Mouse (Mus musculus): ENCODE results near the gene Kdm5b. TPM values are rescaled to one million over a fixed set of nuclear protein-coding genes. Genes with fewer than 3 reads are reported as not detected.

The Kdm5b gene
- polyA plus RNA-seq, 1 experiment from 2014 or later = 99.5 TPM

DNA sequence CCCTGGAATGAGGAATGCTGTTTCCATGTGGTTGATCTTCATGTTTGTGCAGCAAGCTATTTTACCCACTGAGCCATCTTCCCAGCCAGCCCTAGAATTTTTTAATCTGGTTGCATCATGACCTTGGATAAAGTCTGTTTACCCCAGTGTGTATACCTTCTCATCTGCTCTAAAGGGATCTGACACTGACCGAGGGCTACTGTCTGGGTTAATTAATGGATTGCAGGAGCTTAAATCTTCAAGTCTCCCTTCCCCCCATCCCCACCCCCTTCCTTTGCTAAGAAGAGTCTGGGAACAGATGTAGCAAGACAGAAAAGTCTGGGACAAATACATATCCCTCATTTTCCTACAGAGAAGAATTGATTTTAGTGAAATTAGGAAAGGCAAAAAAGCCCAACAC, 7.5 kb downstream of the Kdm5b start:
- no peak for ATAC-seq (ENCODE audit: insufficient number of reproducible peaks, insufficient read depth, low FRiP score, low TSS enrichment)
- Histone ChIP-seq H3K9me3 (no peaks in the 10 kb centered on the region), H3K9ac (no peak overlapping the region), H3K27ac (no peak overlapping the region), H3K4me2 (replicated peaks) (no peak overlapping the region), H3K27me3 (no peaks in the 10 kb centered on the region), H3K4me1 (peaks cover 12% of the 10 kb centered on the region), H3K36me3 (0 out of 2 replicates have a peak, but pooled peaks cover 1% of the 10 kb centered on the region), H3K4me3 (no peak overlapping the region)
- 34% methylated on average over 1 of the region's 1 CpGs for WGBS

DNA sequence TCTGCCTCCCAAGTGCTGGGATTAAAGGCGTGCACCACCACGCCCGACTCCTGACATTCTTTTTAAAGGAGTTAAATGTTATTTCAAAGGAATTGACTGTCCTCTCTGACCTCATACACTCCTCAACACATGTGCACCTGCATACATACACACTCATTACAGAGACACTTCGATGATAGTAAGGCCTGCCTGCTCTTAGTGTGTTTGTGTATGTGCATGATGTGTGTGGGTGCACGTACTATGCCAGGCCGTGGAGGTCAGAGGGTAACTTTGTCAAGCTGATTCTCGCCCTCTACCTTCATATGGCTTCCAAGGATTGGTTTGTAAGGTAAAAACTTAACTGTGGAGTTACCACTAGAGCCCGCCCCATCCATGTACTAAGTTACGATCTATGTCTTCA, 10.2 kb downstream of the Kdm5b start:
- no peak for ATAC-seq (ENCODE audit: insufficient number of reproducible peaks, insufficient read depth, low FRiP score, low TSS enrichment)
- Histone ChIP-seq H3K4me2 (replicated peaks) (no peak overlapping the region), H3K36me3 (0 out of 2 replicates have a peak, but pooled peaks cover 4% of the 10 kb centered on the region), H3K4me1 (0 out of 2 replicates have a peak, but pooled peaks cover 4% of the 10 kb centered on the region), H3K4me3 (no peak overlapping the region), H3K27ac (no peak overlapping the region), H3K9ac (no peak overlapping the region), H3K27me3 (no peaks in the 10 kb centered on the region), H3K9me3 (no peaks in the 10 kb centered on the region)
- WGBS = 95% methylated on average over 9 of the region's 9 CpGs

DNA sequence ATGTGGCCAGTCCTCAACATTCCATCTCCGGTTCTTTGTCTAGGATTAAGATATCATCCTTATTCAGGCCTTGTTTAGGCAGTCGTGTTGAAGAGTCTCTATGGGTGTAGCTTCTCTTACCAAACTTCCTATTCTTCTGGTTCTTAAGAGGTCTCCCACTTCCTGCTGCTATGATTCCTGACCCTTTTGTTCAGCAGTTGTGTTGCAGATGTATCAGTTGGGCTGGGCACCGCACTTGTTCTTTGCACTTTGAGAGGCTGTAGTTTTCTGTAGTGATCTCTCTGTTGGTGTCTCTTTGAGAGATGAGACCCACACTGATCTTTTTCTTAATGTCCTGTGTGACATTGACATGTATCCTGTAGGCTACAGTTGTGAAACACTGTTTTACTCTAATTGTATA, 10.7 kb downstream of the Kdm5b start:
- Histone ChIP-seq H3K4me3 (no peak overlapping the region), H3K4me2 (replicated peaks) (no peak overlapping the region), H3K36me3 (0 out of 2 replicates have a peak, but pooled peaks cover 4% of the 10 kb centered on the region), H3K27ac (no peak overlapping the region), H3K9me3 (no peaks in the 10 kb centered on the region), H3K9ac (no peak overlapping the region), H3K27me3 (no peaks in the 10 kb centered on the region), H3K4me1 (no peaks in the 10 kb centered on the region)
- no peak for ATAC-seq (ENCODE audit: insufficient number of reproducible peaks, insufficient read depth, low FRiP score, low TSS enrichment)
- 64% methylated on average over 3 of the region's 3 CpGs for WGBS

DNA sequence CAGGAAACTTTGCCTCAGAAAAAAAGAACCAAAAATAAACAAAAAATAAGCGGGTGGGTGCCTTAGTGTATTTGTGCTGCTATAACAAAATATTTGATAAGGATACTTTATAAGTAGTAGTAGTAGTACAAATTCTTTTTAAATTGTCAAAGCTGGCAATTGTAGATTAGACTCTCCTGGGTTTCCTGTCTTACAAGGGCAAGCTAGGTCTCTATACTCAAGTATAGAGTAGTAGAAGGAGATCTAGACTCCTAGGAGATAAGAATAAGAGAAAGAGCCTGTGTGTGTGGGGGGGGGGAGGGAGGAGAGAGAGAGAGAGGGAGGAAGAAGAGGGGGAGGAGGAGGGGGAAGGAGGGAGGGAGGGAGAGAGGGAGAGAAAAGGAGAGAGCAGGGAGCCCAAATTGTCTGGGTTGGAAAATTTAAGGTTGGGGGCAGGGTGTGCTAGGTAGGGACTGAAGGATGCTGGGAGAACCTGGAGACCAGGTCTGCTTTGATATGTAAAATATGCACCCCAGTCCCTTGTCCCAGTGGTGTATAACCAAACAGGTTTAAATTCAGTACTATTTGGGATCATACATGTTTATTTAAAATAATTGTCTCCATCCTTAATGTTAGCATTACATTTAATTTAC, 13.4 kb downstream of the Kdm5b start:
- no peaks in the 10 kb centered on the region for H3K27me3 ChIP-seq
- no peaks in the 10 kb centered on the region for H3K9me3 ChIP-seq
- no peaks in the 10 kb centered on the region for H3K4me1 ChIP-seq
- no peak overlapping the region for H3K9ac ChIP-seq
- no peak overlapping the region for H3K27ac ChIP-seq
- H3K4me3 ChIP-seq = no peak overlapping the region
- 0 out of 2 replicates have a peak, but pooled peaks cover 4% of the 10 kb centered on the region for H3K36me3 ChIP-seq
- H3K4me2 ChIP-seq (replicated peaks) = no peak overlapping the region
- 75% methylated on average over 1 of the region's 1 CpGs for WGBS
- no peak for ATAC-seq (ENCODE audit: insufficient number of reproducible peaks, insufficient read depth, low FRiP score, low TSS enrichment)

DNA sequence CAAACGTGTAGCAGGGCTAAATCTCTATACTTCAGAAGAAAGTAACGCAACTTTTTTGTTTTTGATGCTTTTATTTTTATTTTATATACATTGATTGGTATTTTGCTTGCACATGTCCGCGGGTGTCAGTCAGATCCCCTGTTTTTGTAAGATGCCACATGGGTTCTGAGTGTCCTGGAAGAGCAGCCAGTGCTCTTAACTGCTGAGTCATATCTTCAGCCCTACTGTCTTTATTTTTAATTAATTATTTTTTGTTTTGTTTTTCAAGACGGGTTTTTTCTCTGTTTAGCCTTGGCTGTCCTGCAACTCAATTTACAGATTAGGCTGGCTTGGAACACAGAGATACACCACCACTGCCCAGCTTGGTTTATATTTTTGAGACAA, 14.0 kb downstream of the Kdm5b start:
- H3K4me3 ChIP-seq = no peak overlapping the region
- H3K4me1 ChIP-seq = no peaks in the 10 kb centered on the region
- H3K27me3 ChIP-seq = no peaks in the 10 kb centered on the region
- H3K9me3 ChIP-seq = no peaks in the 10 kb centered on the region
- H3K36me3 ChIP-seq = 0 out of 2 replicates have a peak, but pooled peaks cover 4% of the 10 kb centered on the region
- ATAC-seq (ENCODE audit: insufficient number of reproducible peaks, insufficient read depth, low FRiP score, low TSS enrichment) = no peak
- H3K9ac ChIP-seq = no peak overlapping the region
- no peak overlapping the region for H3K4me2 ChIP-seq (replicated peaks)
- 84% methylated on average over 5 of the region's 5 CpGs for WGBS
- no peak overlapping the region for H3K27ac ChIP-seq

DNA sequence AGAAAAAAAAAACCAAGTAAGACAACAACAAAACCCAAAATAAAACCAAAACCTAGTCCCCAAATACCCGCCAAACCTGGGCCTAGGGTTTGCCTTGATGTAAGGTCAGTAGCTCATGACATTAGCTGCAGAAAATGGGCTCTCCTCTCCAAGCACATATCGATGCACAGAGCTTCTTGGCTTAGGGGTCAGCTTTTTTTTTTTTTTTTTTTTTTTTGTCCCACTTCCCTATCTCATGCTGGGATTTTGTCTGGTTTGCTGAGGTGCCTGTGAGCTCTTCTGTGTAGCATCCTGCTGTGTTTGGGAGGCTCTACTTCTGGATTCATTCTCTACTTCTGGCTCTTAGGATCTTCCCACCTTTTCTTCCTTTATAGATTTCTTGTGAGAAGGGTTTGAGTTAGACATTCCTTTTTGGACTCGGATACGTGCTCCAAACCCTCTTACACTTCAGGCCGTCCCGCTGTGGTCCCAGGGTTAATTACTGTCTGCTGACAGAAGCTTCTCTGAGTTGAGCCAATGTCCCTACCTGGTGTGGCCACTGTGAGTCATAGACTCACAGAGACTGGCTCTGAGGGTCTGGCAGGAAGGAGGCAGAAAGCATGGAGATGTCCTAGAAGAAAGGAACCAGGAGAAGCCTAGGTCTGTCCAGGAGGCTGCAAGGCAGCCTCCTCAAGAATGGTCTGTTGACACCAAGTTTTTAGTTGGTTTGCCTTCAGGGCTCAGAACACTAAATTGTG, 17.6 kb downstream of the Kdm5b start:
- no peak for ATAC-seq (ENCODE audit: insufficient number of reproducible peaks, insufficient read depth, low FRiP score, low TSS enrichment)
- no peaks in the 10 kb centered on the region for H3K27me3 ChIP-seq
- H3K27ac ChIP-seq = no peak overlapping the region
- H3K9me3 ChIP-seq = no peaks in the 10 kb centered on the region
- no peak overlapping the region for H3K4me2 ChIP-seq (replicated peaks)
- 85% methylated on average over 6 of the region's 6 CpGs for WGBS
- H3K9ac ChIP-seq = no peak overlapping the region
- 0 out of 2 replicates have a peak, but pooled peaks cover 2% of the 10 kb centered on the region for H3K36me3 ChIP-seq
- no peak overlapping the region for H3K4me3 ChIP-seq
- no peaks in the 10 kb centered on the region for H3K4me1 ChIP-seq

DNA sequence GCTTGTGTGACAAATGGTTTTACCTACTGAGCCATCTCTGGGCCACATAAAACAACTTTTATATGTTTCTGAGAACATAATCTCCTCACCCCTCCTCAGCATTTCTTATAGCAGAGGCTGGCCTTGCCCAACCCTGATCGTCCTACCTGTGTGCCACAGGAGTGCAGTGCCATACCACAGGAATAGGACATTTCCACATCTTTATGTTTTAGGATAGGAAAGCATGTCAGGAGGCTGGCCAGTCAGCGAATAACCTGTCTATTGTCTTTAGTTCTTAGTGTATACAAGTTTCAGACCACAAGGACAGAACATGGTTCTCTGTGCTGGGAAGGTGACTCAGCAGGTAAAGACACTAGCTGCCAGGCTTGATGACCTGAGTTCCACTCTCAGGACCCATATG, 20.8 kb downstream of the Kdm5b start:
- no peak overlapping the region for H3K4me3 ChIP-seq
- H3K36me3 ChIP-seq = 0 out of 2 replicates have a peak, but pooled peaks cover 7% of the 10 kb centered on the region
- no peak for ATAC-seq (ENCODE audit: insufficient number of reproducible peaks, insufficient read depth, low FRiP score, low TSS enrichment)
- no peaks in the 10 kb centered on the region for H3K9me3 ChIP-seq
- no peak overlapping the region for H3K9ac ChIP-seq
- H3K27ac ChIP-seq = no peak overlapping the region
- 0 out of 2 replicates have a peak, but pooled peaks cover 3% of the 10 kb centered on the region for H3K4me1 ChIP-seq
- 91% methylated on average over 2 of the region's 2 CpGs for WGBS
- H3K27me3 ChIP-seq = no peaks in the 10 kb centered on the region
- H3K4me2 ChIP-seq (replicated peaks) = no peak overlapping the region

DNA sequence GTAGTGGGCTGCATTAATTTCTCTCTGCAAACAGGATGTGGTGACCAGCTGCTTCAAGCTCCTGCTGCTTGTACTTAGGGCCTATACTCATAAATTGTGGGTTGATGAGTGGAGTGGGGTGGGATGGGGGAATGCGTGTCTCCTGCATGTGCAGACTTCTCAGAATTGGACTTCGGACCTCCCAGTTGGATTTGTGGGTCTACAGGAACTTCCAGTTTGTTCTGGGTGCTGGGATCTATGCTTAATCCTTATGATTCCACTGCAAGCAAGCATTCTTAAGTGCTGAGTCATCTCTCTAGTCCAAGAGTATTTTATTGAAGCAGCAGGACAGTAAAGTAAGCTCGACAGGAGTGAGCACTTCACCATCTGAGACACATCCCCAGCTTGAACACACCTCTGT, 23.6 kb downstream of the Kdm5b start:
- H3K27me3 ChIP-seq = no peaks in the 10 kb centered on the region
- no peaks in the 10 kb centered on the region for H3K9me3 ChIP-seq
- peaks cover 24% of the 10 kb centered on the region for H3K36me3 ChIP-seq
- ATAC-seq (ENCODE audit: insufficient number of reproducible peaks, insufficient read depth, low FRiP score, low TSS enrichment) = no peak
- 0 out of 2 replicates have a peak, but pooled peaks cover 3% of the 10 kb centered on the region for H3K4me1 ChIP-seq
- no peak overlapping the region for H3K4me2 ChIP-seq (replicated peaks)
- 79% methylated on average over 3 of the region's 3 CpGs for WGBS
- no peak overlapping the region for H3K27ac ChIP-seq
- H3K9ac ChIP-seq = no peak overlapping the region
- H3K4me3 ChIP-seq = no peak overlapping the region

DNA sequence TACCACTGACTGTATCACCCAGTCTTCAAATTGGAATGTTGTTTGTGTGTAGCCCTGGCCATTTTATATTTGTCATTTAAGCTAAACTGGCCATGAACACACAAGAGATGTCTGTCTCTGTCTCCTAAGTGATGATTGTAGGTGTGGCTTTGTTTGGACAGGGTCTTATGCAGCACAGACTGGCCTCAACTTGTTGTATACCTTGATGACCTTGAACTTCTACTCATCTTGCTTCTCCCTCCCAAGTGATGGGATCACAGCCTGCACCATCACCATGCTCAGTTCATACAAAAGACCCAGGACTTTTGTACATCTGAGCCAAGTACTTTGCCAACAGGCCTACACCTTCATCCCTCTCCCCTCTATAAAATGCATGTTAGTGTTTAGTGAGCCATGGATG, 29.7 kb downstream of the Kdm5b start:
- Histone ChIP-seq H3K4me3 (no peak overlapping the region), H3K27ac (no peak overlapping the region), H3K36me3 (peaks cover 64% of the 10 kb centered on the region), H3K9ac (no peak overlapping the region), H3K9me3 (no peaks in the 10 kb centered on the region), H3K27me3 (no peaks in the 10 kb centered on the region), H3K4me1 (no peaks in the 10 kb centered on the region), H3K4me2 (replicated peaks) (no peak overlapping the region)
- ATAC-seq (ENCODE audit: insufficient number of reproducible peaks, insufficient read depth, low FRiP score, low TSS enrichment) = no peak

DNA sequence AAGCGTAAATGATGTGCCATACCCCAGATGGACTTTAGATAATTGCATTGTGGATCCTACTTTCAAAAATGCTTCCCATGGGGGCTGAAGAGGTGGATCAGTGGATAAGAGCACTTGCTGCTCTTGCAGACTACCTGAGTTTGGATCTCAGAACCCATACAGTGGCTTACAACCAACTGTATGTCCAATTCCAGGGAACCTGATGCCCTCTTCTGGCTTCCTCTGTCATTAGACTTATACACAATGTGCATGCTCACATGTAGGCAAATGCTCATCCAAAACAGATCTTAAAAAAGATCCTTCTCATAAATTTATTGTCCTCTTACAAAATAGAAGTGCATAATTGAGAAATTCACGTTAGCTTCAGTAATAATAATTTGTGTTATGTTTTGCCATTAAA, 31.8 kb downstream of the Kdm5b start:
- Histone ChIP-seq H3K9ac (no peak overlapping the region), H3K4me2 (replicated peaks) (no peak overlapping the region)
- WGBS = 88% methylated on average over 2 of the region's 2 CpGs

DNA sequence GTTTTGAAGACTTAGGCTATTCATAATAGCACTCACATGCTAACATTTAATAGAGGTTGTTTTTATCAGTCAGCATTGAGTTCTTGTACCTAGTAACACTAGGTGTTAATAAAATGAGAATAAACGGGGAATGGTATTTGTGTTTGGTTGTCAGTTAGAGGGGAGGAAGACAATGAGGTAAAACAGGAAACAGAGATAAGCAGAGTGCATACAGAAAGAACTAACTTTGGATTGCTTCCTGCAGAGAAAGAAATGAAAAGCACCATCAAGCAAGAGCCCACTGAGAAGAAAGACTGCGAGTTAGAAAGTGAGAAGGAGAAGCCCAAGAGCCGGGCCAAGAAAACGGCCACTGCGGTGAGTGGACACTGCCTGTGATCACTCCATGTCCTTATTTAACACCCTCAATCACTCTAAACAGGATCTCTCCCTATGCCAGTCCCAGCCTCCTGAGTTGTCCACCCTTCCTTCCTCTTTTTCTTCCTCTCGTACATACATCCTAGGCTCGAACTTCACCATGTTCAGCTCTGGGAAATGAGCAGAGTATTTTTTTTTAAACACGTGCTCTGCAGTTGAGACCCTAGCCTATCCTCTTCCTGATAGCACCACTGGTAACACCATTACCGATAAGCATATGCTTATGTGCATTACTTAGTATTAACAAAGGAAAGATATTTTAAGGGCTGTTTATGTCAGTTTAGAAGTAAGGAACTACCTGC, 37.5 kb downstream of the Kdm5b start:
- peaks cover 77% of the 10 kb centered on the region for H3K36me3 ChIP-seq
- no peaks in the 10 kb centered on the region for H3K4me1 ChIP-seq
- H3K9me3 ChIP-seq = no peaks in the 10 kb centered on the region
- no peak overlapping the region for H3K4me2 ChIP-seq (replicated peaks)
- no peak overlapping the region for H3K9ac ChIP-seq
- no peak for ATAC-seq (ENCODE audit: insufficient number of reproducible peaks, insufficient read depth, low FRiP score, low TSS enrichment)
- H3K27me3 ChIP-seq = no peaks in the 10 kb centered on the region
- H3K27ac ChIP-seq = no peak overlapping the region
- 90% methylated on average over 9 of the region's 9 CpGs for WGBS
- no peak overlapping the region for H3K4me3 ChIP-seq

More for the DNA sequence above, 31.8 kb downstream of the Kdm5b start:
- H3K27ac ChIP-seq = no peak overlapping the region
- no peaks in the 10 kb centered on the region for H3K9me3 ChIP-seq
- no peak for ATAC-seq (ENCODE audit: insufficient number of reproducible peaks, insufficient read depth, low FRiP score, low TSS enrichment)
- H3K36me3 ChIP-seq = peaks cover 63% of the 10 kb centered on the region
- no peaks in the 10 kb centered on the region for H3K27me3 ChIP-seq
- no peaks in the 10 kb centered on the region for H3K4me1 ChIP-seq
- no peak overlapping the region for H3K4me3 ChIP-seq

DNA sequence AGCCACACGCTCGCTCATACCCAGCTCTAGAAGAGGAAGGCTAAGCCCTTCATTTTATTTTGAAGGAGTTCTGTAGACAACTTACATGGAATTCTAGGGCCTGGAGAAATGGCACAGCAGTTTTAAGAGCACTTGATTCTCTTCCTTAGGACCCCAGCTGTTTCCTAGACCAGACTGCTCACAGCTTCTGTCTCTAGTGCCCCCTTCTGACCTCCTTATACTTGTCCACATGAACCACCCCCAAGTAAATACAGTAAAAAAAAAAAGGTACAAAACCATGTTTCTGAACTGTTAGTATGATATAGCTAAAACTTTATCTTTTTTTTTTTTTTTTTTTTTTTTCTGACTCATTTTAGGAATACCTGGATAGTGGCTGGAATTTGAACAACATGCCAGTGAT, 44.1 kb downstream of the Kdm5b start:
- ATAC-seq (ENCODE audit: insufficient number of reproducible peaks, insufficient read depth, low FRiP score, low TSS enrichment) = no peak
- Histone ChIP-seq H3K27me3 (no peaks in the 10 kb centered on the region), H3K36me3 (peaks cover 75% of the 10 kb centered on the region), H3K27ac (no peak overlapping the region), H3K4me3 (no peak overlapping the region), H3K9me3 (no peaks in the 10 kb centered on the region), H3K4me2 (replicated peaks) (no peak overlapping the region), H3K4me1 (no peaks in the 10 kb centered on the region), H3K9ac (no peak overlapping the region)
- WGBS = 97% methylated on average over 2 of the region's 2 CpGs

Data from embryonic facial prominence, embryonic 12.5 days (tissue).